Mouse (Mus musculus): ENCODE measurements around the gene Npnt. TPM values are rescaled to one million over a fixed set of nuclear protein-coding genes. Genes with fewer than 3 reads are reported as not detected.

The Npnt gene
- polyA plus RNA-seq, 1 experiment = 17.6 TPM

GRCm38 (mm10) chr3:132962631-132963361 lies 12.7 kb upstream of the Npnt start:
- Histone ChIP-seq H3K9ac (ENCODE audit: low read depth, poor library complexity, severe bottlenecking) (no peak overlapping the region), H3K27me3 (ENCODE audit: control insufficient read depth, insufficient read depth, low read length, poor library complexity, severe bottlenecking) (no peaks in the 10 kb centered on the region), H3K9me3 (replicated peaks; ENCODE audit: control insufficient read depth, insufficient read depth, low read length, poor library complexity, severe bottlenecking) (no peaks in the 10 kb centered on the region), H3K27ac (ENCODE audit: insufficient read depth, low read length) (no peak overlapping the region), H3K36me3 (ENCODE audit: control insufficient read depth, insufficient read depth, low read length, poor library complexity, severe bottlenecking) (no peaks in the 10 kb centered on the region), H3K4me3 (ENCODE audit: low read depth, low read length) (no peak overlapping the region), H3K4me1 (ENCODE audit: control insufficient read depth, insufficient read depth, low read length) (no peaks in the 10 kb centered on the region)
- TF ChIP-seq CTCF (IDR thresholded peaks at IDR 0.05; ENCODE audit: low read depth, low read length) = no peak
- no peak for TF ChIP-seq POLR2A (IDR thresholded peaks at IDR 0.05; ENCODE audit: insufficient read depth, low read length)
- no peak for TF ChIP-seq EP300 (IDR thresholded peaks at IDR 0.05; ENCODE audit: insufficient read depth, low read depth, low read length)

- H3K27ac ChIP-seq (ENCODE audit: insufficient read depth, low read length) = no peak overlapping the region
- no peaks in the 10 kb centered on the region for H3K9me3 ChIP-seq (replicated peaks; ENCODE audit: control insufficient read depth, insufficient read depth, low read length, poor library complexity, severe bottlenecking)
- H3K36me3 ChIP-seq (ENCODE audit: control insufficient read depth, insufficient read depth, low read length, poor library complexity, severe bottlenecking) = no peaks in the 10 kb centered on the region
- no peaks in the 10 kb centered on the region for H3K4me1 ChIP-seq (ENCODE audit: control insufficient read depth, insufficient read depth, low read length)
- peak overlapping the region; percentile 67 for H3K9ac ChIP-seq (ENCODE audit: low read depth, poor library complexity, severe bottlenecking)
- peak overlapping the region; percentile 57 for H3K4me3 ChIP-seq (ENCODE audit: low read depth, low read length)
- peaks cover 4% of the 10 kb centered on the region for H3K27me3 ChIP-seq (ENCODE audit: control insufficient read depth, insufficient read depth, low read length, poor library complexity, severe bottlenecking)
- TF ChIP-seq EP300 (IDR thresholded peaks at IDR 0.05; ENCODE audit: insufficient read depth, low read depth, low read length) (no peak), POLR2A (IDR thresholded peaks at IDR 0.05; ENCODE audit: insufficient read depth, low read length) (no peak), CTCF (IDR thresholded peaks at IDR 0.05; ENCODE audit: low read depth, low read length) (no peak)
Observed at GRCm38 (mm10) chr3:132950529-132950880, 414 bp upstream of the Npnt start.

GRCm38 (mm10) chr3:132949380-132949790 lies 706 bp downstream of the Npnt start:
- Histone ChIP-seq H3K9ac (ENCODE audit: low read depth, poor library complexity, severe bottlenecking) (peak overlapping the region; percentile 67), H3K4me1 (ENCODE audit: control insufficient read depth, insufficient read depth, low read length) (no peaks in the 10 kb centered on the region), H3K4me3 (ENCODE audit: low read depth, low read length) (peak overlapping the region; percentile 71), H3K9me3 (replicated peaks; ENCODE audit: control insufficient read depth, insufficient read depth, low read length, poor library complexity, severe bottlenecking) (no peaks in the 10 kb centered on the region), H3K36me3 (ENCODE audit: control insufficient read depth, insufficient read depth, low read length, poor library complexity, severe bottlenecking) (no peaks in the 10 kb centered on the region), H3K27ac (ENCODE audit: insufficient read depth, low read length) (no peak overlapping the region), H3K27me3 (ENCODE audit: control insufficient read depth, insufficient read depth, low read length, poor library complexity, severe bottlenecking) (peaks cover 4% of the 10 kb centered on the region)
- no peak for TF ChIP-seq EP300 (IDR thresholded peaks at IDR 0.05; ENCODE audit: insufficient read depth, low read depth, low read length)

GRCm38 (mm10) chr3:132948298-132948795 lies 1.7 kb downstream of the Npnt start:
- Histone ChIP-seq H3K27me3 (ENCODE audit: control insufficient read depth, insufficient read depth, low read length, poor library complexity, severe bottlenecking) (peaks cover 4% of the 10 kb centered on the region), H3K4me3 (ENCODE audit: low read depth, low read length) (no peak overlapping the region), H3K4me1 (ENCODE audit: control insufficient read depth, insufficient read depth, low read length) (no peaks in the 10 kb centered on the region), H3K9ac (ENCODE audit: low read depth, poor library complexity, severe bottlenecking) (no peak overlapping the region), H3K9me3 (replicated peaks; ENCODE audit: control insufficient read depth, insufficient read depth, low read length, poor library complexity, severe bottlenecking) (no peaks in the 10 kb centered on the region), H3K27ac (ENCODE audit: insufficient read depth, low read length) (no peak overlapping the region), H3K36me3 (ENCODE audit: control insufficient read depth, insufficient read depth, low read length, poor library complexity, severe bottlenecking) (no peaks in the 10 kb centered on the region)
- TF ChIP-seq POLR2A (IDR thresholded peaks at IDR 0.05; ENCODE audit: insufficient read depth, low read length) = no peak
- TF ChIP-seq CTCF (IDR thresholded peaks at IDR 0.05; ENCODE audit: low read depth, low read length) = no peak
- no peak for TF ChIP-seq EP300 (IDR thresholded peaks at IDR 0.05; ENCODE audit: insufficient read depth, low read depth, low read length)

GRCm38 (mm10) chr3:132946086-132946485 lies 4.0 kb downstream of the Npnt start:
- Histone ChIP-seq H3K4me3 (ENCODE audit: low read depth, low read length) (no peak overlapping the region), H3K9ac (ENCODE audit: low read depth, poor library complexity, severe bottlenecking) (no peak overlapping the region), H3K27me3 (ENCODE audit: control insufficient read depth, insufficient read depth, low read length, poor library complexity, severe bottlenecking) (peaks cover 4% of the 10 kb centered on the region), H3K36me3 (ENCODE audit: control insufficient read depth, insufficient read depth, low read length, poor library complexity, severe bottlenecking) (no peaks in the 10 kb centered on the region), H3K27ac (ENCODE audit: insufficient read depth, low read length) (no peak overlapping the region), H3K9me3 (replicated peaks; ENCODE audit: control insufficient read depth, insufficient read depth, low read length, poor library complexity, severe bottlenecking) (no peaks in the 10 kb centered on the region), H3K4me1 (ENCODE audit: control insufficient read depth, insufficient read depth, low read length) (no peaks in the 10 kb centered on the region)
- no peak for TF ChIP-seq CTCF (IDR thresholded peaks at IDR 0.05; ENCODE audit: low read depth, low read length)
- no peak for TF ChIP-seq EP300 (IDR thresholded peaks at IDR 0.05; ENCODE audit: insufficient read depth, low read depth, low read length)
- no peak for TF ChIP-seq POLR2A (IDR thresholded peaks at IDR 0.05; ENCODE audit: insufficient read depth, low read length)

- Histone ChIP-seq H3K27ac (ENCODE audit: insufficient read depth, low read length) (no peak overlapping the region), H3K9ac (ENCODE audit: low read depth, poor library complexity, severe bottlenecking) (no peak overlapping the region), H3K4me1 (ENCODE audit: control insufficient read depth, insufficient read depth, low read length) (no peaks in the 10 kb centered on the region), H3K4me3 (ENCODE audit: low read depth, low read length) (no peak overlapping the region), H3K9me3 (replicated peaks; ENCODE audit: control insufficient read depth, insufficient read depth, low read length, poor library complexity, severe bottlenecking) (no peaks in the 10 kb centered on the region), H3K36me3 (ENCODE audit: control insufficient read depth, insufficient read depth, low read length, poor library complexity, severe bottlenecking) (no peaks in the 10 kb centered on the region), H3K27me3 (ENCODE audit: control insufficient read depth, insufficient read depth, low read length, poor library complexity, severe bottlenecking) (peaks cover 4% of the 10 kb centered on the region)
- TF ChIP-seq EP300 (IDR thresholded peaks at IDR 0.05; ENCODE audit: insufficient read depth, low read depth, low read length) (no peak), POLR2A (IDR thresholded peaks at IDR 0.05; ENCODE audit: insufficient read depth, low read length) (no peak), CTCF (IDR thresholded peaks at IDR 0.05; ENCODE audit: low read depth, low read length) (no peak)
Observed at GRCm38 (mm10) chr3:132945669-132946068, 4.4 kb downstream of the Npnt start.
